In the genomic region with DNA sequence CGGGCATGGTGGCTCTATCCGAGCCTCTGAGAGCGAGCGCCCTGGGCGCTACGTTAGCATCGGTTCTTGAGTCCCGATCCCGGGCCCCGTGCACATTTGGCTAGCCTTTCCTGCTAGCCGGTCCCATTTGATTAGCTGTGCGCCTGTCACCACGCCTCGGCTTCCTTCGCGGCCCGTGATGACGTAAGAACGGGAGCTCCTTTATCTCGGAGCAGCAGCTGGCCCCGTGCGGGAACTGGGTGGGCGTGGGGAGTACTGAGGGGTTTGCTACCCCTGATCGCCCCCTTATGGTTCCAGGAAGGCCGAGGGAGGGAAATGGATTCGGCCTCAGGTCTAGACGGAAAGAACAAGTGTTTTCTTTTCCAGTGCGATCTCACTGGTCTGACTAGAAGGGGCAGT, we compare ENCODE assay signal across 8 mouse cellular contexts. TPM values are rescaled to one million over a fixed set of nuclear protein-coding genes. Genes with fewer than 3 reads are reported as not detected.
DNase-seq lines count a peak whose midpoint lies in the region; ATAC-seq and TF ChIP-seq lines count a peak whose summit lies in the region.

No protein-coding gene starts in this region.

- peak overlapping the region; percentile 96 to 100 for H3K27ac ChIP-seq in heart, embryonic 14.5 days (replicated peaks in 1 of 2; ENCODE audit: control insufficient read depth in 1 of 2, insufficient read depth in 1 of 2, low read depth in 2 of 2, low read length in 2 of 2)
- H3K27ac ChIP-seq in liver, embryonic 11.5 days (ENCODE audit: low read depth, low read length): peak overlapping the region; percentile 100

- DNase-seq in CD8-positive naive resting alpha-beta T cell, adult 2 months (ENCODE audit: low read depth in 2 of 2, low spot score in 2 of 2): peak; percentile 80 to 82
- peak; percentile 93 for DNase-seq in c-Kit-negative CD71-positive TER-119-positive erythroid progenitor cells, embryonic 14.5 days (ENCODE audit: low read depth, low spot score)
- peak; percentile 41 for DNase-seq in fibroblast of lung, adult 2 months (ENCODE audit: low read depth)
- peak; percentile 90 for DNase-seq in kidney, postnatal 10 days
- peak; percentile 91 for DNase-seq in liver, embryonic 11.5 days (ENCODE audit: low spot score)
- peak; percentile 85 for DNase-seq in splenic B cell, adult 2 months (ENCODE audit: low read depth, low spot score)

- peaks cover 26 to 40% of the 10 kb centered on the region in 2 experiments for H3K4me1 ChIP-seq in heart, embryonic 14.5 days (ENCODE audit: control insufficient read depth in 2 of 2, insufficient read depth in 2 of 2, low read length in 2 of 2)
- peaks cover 48% of the 10 kb centered on the region for H3K4me1 ChIP-seq in liver, embryonic 11.5 days (replicated peaks; ENCODE audit: control insufficient read depth, insufficient read depth, low read length)

- no peaks in the 10 kb centered on the region for H3K27me3 ChIP-seq in heart, embryonic 14.5 days (ENCODE audit: control insufficient read depth, insufficient read depth, low read length)
- no peaks in the 10 kb centered on the region for H3K27me3 ChIP-seq in liver, embryonic 11.5 days (replicated peaks; ENCODE audit: control insufficient read depth, insufficient read depth, low read length)
- H3K27me3 ChIP-seq in myocyte (ENCODE audit: control insufficient read depth, insufficient read depth, insufficient read length): no peaks in the 10 kb centered on the region
- no peaks in the 10 kb centered on the region for H3K27me3 ChIP-seq in splenic B cell, adult 2 months (ENCODE audit: control insufficient read depth, insufficient read depth, low read length, poor library complexity, severe bottlenecking)

- H3ac ChIP-seq in myocyte (ENCODE audit: control insufficient read depth, insufficient read length): peak overlapping the region; percentile 73

- no peak for TF ChIP-seq POLR2A in myocyte (IDR thresholded peaks at IDR 0.05; ENCODE audit: insufficient read length, low read depth)

- H3K9ac ChIP-seq in heart, embryonic 14.5 days (ENCODE audit: low read length): peak overlapping the region; percentile 71
- H3K9ac ChIP-seq in liver, embryonic 11.5 days (ENCODE audit: low read depth, low read length): peak overlapping the region; percentile 93

- H3K36me3 ChIP-seq in heart, embryonic 14.5 days (ENCODE audit: control insufficient read depth, insufficient read depth, low read length): peaks cover 36% of the 10 kb centered on the region
- H3K36me3 ChIP-seq in liver, embryonic 11.5 days (ENCODE audit: control insufficient read depth, insufficient read depth, low read length): peaks cover 8% of the 10 kb centered on the region; the same call in 1 of the 2 replicates
- H3K36me3 ChIP-seq in myocyte (ENCODE audit: control insufficient read depth, insufficient read depth): peaks cover 20% of the 10 kb centered on the region
- H3K36me3 ChIP-seq in splenic B cell, adult 2 months (ENCODE audit: control insufficient read depth, insufficient read depth, low read length, poor library complexity, severe bottlenecking): no peaks in the 10 kb centered on the region

- ATAC-seq in heart, embryonic 14.5 days (ENCODE audit: insufficient number of reproducible peaks, insufficient read depth, low FRiP score, low read depth): peak; percentile 79
- peak; percentile 85 for ATAC-seq in liver, embryonic 11.5 days (replicated peaks; ENCODE audit: low FRiP score)

- H3K4me3 ChIP-seq in heart, embryonic 14.5 days (ENCODE audit: control insufficient read depth in 1 of 2, insufficient read depth in 1 of 2, low read depth in 1 of 2, low read length in 2 of 2): peak overlapping the region; percentile 74 to 77
- H3K4me3 ChIP-seq in liver, embryonic 11.5 days (ENCODE audit: low read depth, low read length): peak overlapping the region; percentile 93
- H3K4me3 ChIP-seq in myocyte: peak overlapping the region; percentile 95

- under 1% methylated on average over 28 of the region's 28 CpGs for WGBS in heart, embryonic 14.5 days
- 0% methylated on average over 28 of the region's 28 CpGs for WGBS in liver, embryonic 11.5 days

- no peaks in the 10 kb centered on the region for H3K9me3 ChIP-seq in heart, embryonic 14.5 days (ENCODE audit: control insufficient read depth, low read length)
- H3K9me3 ChIP-seq in liver, embryonic 11.5 days (ENCODE audit: control insufficient read depth, low read length): no peaks in the 10 kb centered on the region

- H3K79me2 ChIP-seq in myocyte (ENCODE audit: control insufficient read depth, insufficient read depth): peaks cover 39% of the 10 kb centered on the region

- peak overlapping the region; percentile 65 for H3K4me2 ChIP-seq in heart, embryonic 14.5 days (ENCODE audit: low read length)
- peak overlapping the region; percentile 91 for H3K4me2 ChIP-seq in liver, embryonic 11.5 days
- peak overlapping the region; percentile 66 for H3K4me2 ChIP-seq in myocyte (ENCODE audit: low read depth)

TF ChIP-seq in myocyte, 11 proteins besides CTCF, POLR2A, EP300 and RAD21:
- no peak for TF ChIP-seq REST (IDR thresholded peaks at IDR 0.05; ENCODE audit: insufficient read depth, insufficient read length)
- peak; percentile 62 for TF ChIP-seq POLR2AphosphoS2 (IDR thresholded peaks at IDR 0.05; ENCODE audit: insufficient read length, low read depth)
- TF ChIP-seq CEBPB (IDR thresholded peaks at IDR 0.05; ENCODE audit: insufficient read depth, poor library complexity, severe bottlenecking): 0 out of 2 replicates have a peak, but pooled peaks have one; percentile 39
- no peak for TF ChIP-seq MAX (IDR thresholded peaks at IDR 0.05; ENCODE audit: low read depth)
- peak in 1 of 3 experiments; percentile 86 for TF ChIP-seq MYOG (IDR thresholded peaks at IDR 0.05; ENCODE audit: control insufficient read depth in 1 of 3, insufficient read depth in 1 of 3, insufficient read length in 2 of 3, low read depth in 2 of 3)
- peak in 2 of 3 experiments; percentile 49 to 75 for TF ChIP-seq MYOD1 (IDR thresholded peaks at IDR 0.05; ENCODE audit: control insufficient read depth in 1 of 3, insufficient read length in 2 of 3, low read depth in 2 of 3)
- TF ChIP-seq USF1 (IDR thresholded peaks at IDR 0.05; ENCODE audit: low read depth): no peak
- TF ChIP-seq E2F4 (IDR thresholded peaks at IDR 0.05; ENCODE audit: insufficient read depth): no peak

RNA-seq across cellular contexts. Expression of a gene that starts 0.6 kb away (rescaled TPM):
- polyA plus RNA-seq in heart, embryonic 14.5 days (2014; fragmentation: Nextera tagmentation; extraction: Ambion mirVana): 213 and 236 TPM in 2 replicates
- 173 and 181 TPM in 2 replicates for polyA plus RNA-seq in liver, embryonic 11.5 days (2014; fragmentation: Nextera tagmentation; extraction: Ambion mirVana)
- polyA plus RNA-seq in myocyte (2012; fragmentation: generic; extraction: Trizol): 58.8 TPM

RNA-seq across cellular contexts. Expression of a gene that starts 11.9 kb away (rescaled TPM):
- not detected in 2 replicates for polyA plus RNA-seq in heart, embryonic 14.5 days (2014; fragmentation: Nextera tagmentation; extraction: Ambion mirVana)
- not detected in 2 replicates for polyA plus RNA-seq in liver, embryonic 11.5 days (2014; fragmentation: Nextera tagmentation; extraction: Ambion mirVana)
- polyA plus RNA-seq in myocyte (2012; fragmentation: generic; extraction: Trizol): not detected

RNA-seq across cellular contexts. Expression of a gene that starts 23.6 kb away (rescaled TPM):
- polyA plus RNA-seq in heart, embryonic 14.5 days (2014; fragmentation: Nextera tagmentation; extraction: Ambion mirVana): 0.27 TPM in 1 of 2 replicates, not detected in the other
- not detected in 2 replicates for polyA plus RNA-seq in liver, embryonic 11.5 days (2014; fragmentation: Nextera tagmentation; extraction: Ambion mirVana)
- not detected for polyA plus RNA-seq in myocyte (2012; fragmentation: generic; extraction: Trizol)

RNA-seq across cellular contexts. Expression of a gene that starts 38.6 kb away (rescaled TPM):
- not detected in 2 replicates for polyA plus RNA-seq in heart, embryonic 14.5 days (2014; fragmentation: Nextera tagmentation; extraction: Ambion mirVana)
- not detected in 2 replicates for polyA plus RNA-seq in liver, embryonic 11.5 days (2014; fragmentation: Nextera tagmentation; extraction: Ambion mirVana)
- polyA plus RNA-seq in myocyte (2012; fragmentation: generic; extraction: Trizol): not detected

RNA-seq across cellular contexts. Expression of a gene that starts 52.8 kb away (rescaled TPM):
- 35.0 and 35.1 TPM in 2 replicates for polyA plus RNA-seq in heart, embryonic 14.5 days (2014; fragmentation: Nextera tagmentation; extraction: Ambion mirVana)
- polyA plus RNA-seq in liver, embryonic 11.5 days (2014; fragmentation: Nextera tagmentation; extraction: Ambion mirVana): 68.2 and 69.5 TPM in 2 replicates
- 17.8 TPM for polyA plus RNA-seq in myocyte (2012; fragmentation: generic; extraction: Trizol)

Comparison
In these comparisons a context has a peak if more than half of its experiments do, and no peak if none do; other contexts are left out.
1. Peak in every context shown above with its lines: DNase-seq, ATAC-seq, H3K4me3 ChIP-seq and H3K27ac ChIP-seq.
2. DNase-seq: peak in every context shown above with its lines; median percentile 93 in c-Kit-negative CD71-positive TER-119-positive erythroid progenitor cells, embryonic 14.5 days; 91 in liver, embryonic 11.5 days; 90 in kidney, postnatal 10 days; 85 in splenic B cell, adult 2 months; 81 in CD8-positive naive resting alpha-beta T cell, adult 2 months; 41 in fibroblast of lung, adult 2 months.